Mouse (Mus musculus) urinary bladder, adult 2 months (tissue): ENCODE results near the gene Cib4. TPM values are rescaled to one million over a fixed set of nuclear protein-coding genes. Genes with fewer than 3 reads are reported as not detected.

ENCODE experiments used
- DNase-seq: peaks from one replicate; pipeline ENCODE4 v3.0.0; 2022; ENCODE audit warnings: low spot score
- polyA plus RNA-seq: library from polyadenylated mRNA; depleted of rRNA; stranded (reverse); fragments of >200 nt; gene quantifications from 2 replicates; pipeline ENCODE4 v1.2.3, GENCODE M21; 2012; rRNA removed

Gene Cib4
- 0.32 and 0.40 TPM in 2 replicates for polyA plus RNA-seq

DNA sequence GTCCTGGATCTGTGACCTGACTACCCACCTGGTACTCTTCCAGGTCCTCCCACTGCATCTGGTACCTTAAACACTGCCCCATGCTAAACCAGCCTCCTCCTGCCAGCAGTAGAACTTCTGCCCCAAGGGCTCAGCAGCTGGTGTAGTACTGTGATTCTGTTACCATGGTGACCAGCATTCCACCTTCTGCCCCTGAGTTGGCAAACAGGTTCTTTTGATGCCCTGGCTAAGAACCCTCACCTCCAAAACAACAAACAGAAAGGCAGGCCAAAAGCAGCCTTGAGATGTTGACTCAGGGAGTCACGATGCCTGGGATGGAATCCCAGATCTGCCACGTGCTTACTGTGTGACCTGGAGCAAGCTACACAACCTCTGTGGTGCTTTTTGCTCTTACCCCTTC, at the start of gene Cib4:
Cib4 (minus strand) TSS at position 139 of the 400 bp plus-strand sequence.
- no peak for DNase-seq

DNA sequence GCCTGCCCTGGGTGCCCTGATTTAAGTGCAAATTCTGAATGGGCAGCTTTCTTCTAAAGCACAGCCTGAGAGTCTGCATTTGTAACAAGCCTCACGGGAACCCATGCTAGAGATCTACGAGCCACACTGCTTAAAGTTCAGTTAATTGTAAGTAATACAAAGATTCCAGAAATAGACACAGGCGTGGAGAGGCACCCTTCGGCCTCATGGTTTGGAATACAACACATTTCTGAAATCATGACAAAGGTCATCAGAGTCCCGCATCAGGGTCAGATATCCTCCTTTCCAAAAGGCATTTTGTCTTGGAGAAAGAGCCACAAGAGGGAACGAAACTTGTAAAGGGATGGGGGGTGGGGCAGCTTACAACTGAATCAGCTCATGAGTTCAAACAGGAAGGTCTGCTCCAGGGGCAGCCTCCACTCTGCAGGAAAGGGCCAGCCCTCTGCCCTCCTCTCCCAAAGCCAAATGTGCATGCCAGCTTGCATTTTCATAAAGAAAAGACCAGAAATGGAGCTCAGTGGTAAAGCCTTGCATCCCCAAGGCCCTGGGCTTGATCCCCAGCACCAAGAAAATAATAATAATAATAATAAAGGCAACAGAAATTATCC, 49.4 kb upstream of the Cib4 start:
- DNase-seq = no peak

- no peak for DNase-seq
These were observed 48.3 kb upstream of the Cib4 start for GRCm38 (mm10) chr5:30593811-30594504.

GRCm38 (mm10) chr5:30593360-30593759, 47.7 kb upstream of the Cib4 start:
- no peak for DNase-seq

- DNase-seq = no peak
These were observed 46.8 kb upstream of the Cib4 start for GRCm38 (mm10) chr5:30592279-30592980.

DNA sequence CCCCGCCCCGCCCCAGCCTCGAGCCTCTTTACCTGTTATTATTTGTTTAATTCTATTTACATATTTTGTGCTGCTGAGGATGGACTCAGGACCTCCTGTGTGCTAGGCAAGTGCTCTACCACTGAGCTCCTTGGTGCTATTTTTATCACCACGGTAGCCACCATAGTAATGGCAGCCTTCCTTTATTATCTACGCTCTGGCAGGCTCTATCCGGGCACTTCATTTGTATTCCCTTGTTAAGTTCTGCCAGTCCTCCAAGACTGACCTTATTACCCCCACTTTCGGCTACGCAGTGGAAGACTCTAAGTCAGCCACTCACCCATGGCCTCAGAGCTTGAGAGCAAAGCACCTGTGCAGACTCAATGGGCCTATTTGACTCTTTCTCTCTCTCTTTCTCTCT, 46.1 kb upstream of the Cib4 start:
- DNase-seq = no peak

- no peak for DNase-seq
These were observed 45.6 kb upstream of the Cib4 start for GRCm38 (mm10) chr5:30591205-30591731.

- no peak for DNase-seq
These were observed 44.6 kb upstream of the Cib4 start for GRCm38 (mm10) chr5:30590231-30590630.

DNA sequence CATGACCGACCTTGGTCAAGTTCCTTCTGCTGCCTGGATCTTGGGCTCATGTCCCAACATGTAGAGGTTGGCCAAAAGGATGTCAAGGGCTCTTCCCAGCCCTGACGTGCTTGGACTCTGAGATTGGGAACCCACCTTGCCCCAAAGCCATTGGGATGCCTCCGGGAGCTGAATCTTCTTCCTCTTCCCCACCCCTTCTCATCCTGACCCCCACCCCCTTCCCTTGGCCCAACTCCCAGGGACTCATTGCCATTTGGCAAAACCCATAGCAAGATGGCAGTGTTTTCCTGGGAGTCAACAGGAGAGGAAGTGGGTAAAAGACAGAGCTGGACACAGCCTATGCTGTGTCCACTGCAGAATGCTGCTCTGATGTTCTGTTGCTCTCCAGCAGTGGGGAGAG, 43.9 kb upstream of the Cib4 start:
- DNase-seq = no peak

DNA sequence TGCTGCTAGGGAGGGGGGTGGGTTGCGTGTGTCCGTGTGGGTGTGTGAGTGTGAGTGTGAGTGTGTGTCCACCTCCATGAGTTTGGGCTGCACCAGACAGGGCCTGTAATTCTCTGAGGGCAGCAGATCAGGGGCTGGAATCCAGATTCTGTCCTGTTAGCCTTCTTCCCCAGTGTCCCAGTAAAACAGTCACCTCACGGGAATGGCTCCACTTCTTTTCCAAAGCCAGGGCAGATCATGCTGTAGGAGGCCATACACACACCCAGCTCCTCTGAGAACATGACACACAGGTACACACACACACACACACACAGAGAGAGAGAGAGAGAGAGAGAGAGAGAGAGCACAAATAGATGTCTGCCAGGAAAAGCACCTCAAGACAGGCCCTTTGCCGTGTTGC, 43.4 kb upstream of the Cib4 start:
- DNase-seq = no peak

DNA sequence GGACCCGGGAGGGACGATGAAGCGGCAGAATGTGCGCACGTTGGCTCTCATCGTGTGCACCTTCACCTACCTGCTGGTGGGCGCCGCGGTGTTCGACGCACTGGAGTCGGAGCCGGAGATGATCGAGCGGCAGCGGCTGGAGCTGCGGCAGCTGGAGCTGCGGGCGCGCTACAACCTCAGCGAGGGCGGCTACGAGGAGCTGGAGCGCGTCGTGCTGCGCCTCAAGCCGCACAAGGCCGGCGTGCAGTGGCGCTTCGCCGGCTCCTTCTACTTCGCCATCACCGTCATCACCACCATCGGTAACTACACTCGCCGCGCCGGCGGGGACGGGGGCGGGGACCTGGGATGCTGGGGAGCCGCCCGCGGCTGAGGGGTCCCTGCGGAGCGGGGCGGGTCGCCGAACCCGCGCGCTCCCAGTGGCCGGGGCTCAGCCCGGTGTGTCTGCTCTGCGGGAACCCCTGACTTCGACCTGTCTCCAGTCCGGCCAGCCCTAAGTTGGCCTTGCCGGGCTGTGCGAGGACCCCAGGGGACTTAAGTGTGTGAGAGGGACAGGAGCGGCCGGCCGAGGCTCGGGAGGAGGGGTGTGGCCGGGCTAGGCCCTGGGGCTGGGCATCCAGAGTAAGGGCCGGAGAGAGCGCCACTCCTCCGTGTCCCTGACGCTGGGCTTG, 42.8 kb upstream of the Cib4 start:
- DNase-seq = no peak

GRCm38 (mm10) chr5:30587681-30588300, 42.2 kb upstream of the Cib4 start, which contains the start of gene Kcnk3:
Gene Kcnk3 (plus strand): TSS chr5:30588170.
- peak; percentile 71 for DNase-seq

DNA sequence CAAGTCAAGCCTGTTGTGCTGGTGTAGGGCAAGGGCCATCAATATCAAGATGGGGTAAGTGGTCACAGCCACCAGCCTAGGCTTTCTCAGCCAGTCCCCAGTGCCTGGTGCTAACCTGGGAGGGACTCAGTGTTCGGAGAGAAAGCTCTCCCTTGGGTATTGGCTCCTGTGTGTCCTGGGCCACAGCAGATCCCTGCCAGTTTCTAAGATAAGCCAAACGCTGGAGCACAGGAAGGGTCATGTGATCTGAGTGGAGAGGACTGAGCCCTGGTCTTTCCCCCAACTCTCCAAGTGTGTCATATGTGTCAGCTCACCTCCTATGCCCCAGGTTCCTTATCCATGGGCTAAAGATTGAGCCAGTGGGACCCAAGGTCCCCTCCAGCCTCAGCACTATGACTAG, 41.5 kb upstream of the Cib4 start:
- no peak for DNase-seq

DNA sequence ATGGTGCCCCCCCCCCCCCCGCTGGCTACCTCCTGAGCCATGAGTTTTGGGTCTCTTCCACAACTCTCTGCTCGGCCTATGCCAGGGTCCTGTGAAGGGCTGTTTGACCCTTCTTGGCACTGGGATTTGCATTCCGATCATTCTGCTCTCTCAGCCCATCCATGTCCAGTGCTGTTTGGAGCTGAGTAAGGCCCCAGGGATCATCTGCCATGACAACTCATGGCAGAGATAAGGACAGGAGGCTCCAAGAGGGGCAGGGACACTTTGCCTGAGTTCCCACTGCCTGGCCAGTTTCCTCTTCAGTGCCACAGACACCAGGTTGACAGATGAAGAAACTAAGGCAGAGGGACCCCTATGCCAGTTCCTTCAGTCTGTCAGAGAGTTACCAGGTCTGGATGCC, 41.0 kb upstream of the Cib4 start:
- no peak for DNase-seq

GRCm38 (mm10) chr5:30582017-30582416, 36.4 kb upstream of the Cib4 start:
- no peak for DNase-seq

DNA sequence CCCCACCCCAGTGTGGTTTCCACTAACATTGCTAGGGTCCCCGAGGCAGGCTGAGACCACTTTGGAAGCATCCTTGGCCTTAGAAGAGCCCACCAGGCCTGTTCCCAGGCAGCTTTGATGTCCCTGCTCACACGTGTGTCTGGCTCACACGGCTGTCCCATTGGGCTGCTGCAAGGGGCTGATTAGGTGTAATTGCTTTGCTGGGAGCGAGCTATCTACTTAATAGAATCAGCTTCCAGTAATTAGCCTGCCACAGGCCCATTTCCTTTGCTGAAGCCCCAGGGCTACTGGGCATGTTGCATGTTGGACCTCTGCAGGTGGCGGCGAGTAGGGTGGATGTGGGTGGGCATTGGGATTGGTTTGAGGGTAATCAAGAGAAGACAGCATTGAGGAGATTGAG, 35.1 kb upstream of the Cib4 start:
- no peak for DNase-seq

- no peak for DNase-seq
These were observed 32.9 kb upstream of the Cib4 start for GRCm38 (mm10) chr5:30578445-30579080.

DNA sequence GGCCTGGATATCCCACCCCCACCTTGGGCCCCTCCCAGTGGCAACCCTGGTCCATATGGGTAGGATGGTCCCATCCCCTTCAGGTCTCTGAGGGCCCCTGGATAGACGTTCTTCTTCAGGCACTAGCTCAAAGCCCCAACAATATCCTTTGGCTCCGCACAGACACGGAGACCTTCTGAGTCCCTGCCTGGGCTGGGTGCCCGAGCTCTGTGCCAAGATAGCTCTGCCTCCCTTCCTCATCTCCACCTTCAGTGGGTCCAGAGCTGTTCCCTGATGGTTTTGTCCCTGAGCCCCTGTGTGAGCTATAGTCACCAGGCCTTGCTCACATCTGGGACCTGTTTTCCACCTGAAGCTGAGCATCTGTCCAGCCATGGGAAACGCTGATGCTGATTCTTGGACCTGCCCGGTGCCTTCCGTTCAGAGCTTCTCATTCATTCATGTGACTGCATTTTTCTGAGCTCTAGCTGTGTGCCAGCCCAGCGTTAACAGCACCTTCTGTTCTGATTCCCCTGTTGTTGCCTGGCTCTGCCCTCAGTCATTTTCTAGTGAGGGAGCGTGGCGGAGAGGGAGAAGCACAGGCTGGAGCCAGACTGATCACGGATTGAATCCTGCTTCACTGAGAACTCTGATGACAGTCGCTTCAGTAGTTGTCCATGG, 32.1 kb upstream of the Cib4 start:
- no peak for DNase-seq

GRCm38 (mm10) chr5:30577251-30577650, 31.6 kb upstream of the Cib4 start:
- no peak for DNase-seq

DNA sequence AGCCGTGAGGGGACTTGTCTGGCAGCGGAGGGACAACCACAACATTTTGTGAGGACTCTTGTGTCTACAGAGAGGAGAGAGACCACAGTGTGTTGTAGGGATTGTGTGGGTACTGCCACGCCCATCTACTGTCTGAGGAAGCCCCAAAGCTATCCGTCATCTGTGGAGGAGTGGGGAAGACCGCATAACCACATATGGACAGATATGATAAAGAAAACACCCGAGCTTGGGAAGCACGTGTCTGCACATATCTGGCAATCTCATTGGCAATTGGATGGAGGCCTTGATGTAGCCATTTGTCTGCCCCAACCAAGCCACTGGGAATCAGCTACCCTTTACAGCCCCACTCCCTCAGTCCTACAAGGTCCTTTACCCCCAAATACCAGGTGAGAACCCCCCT, 30.6 kb upstream of the Cib4 start:
- no peak for DNase-seq

GRCm38 (mm10) chr5:30574367-30574766, 28.7 kb upstream of the Cib4 start:
- DNase-seq = no peak
